Mouse (Mus musculus): ENCODE measurements at regions not wholly inside any gene's neighbourhood (a gene's known extent, or its start where the extent isn't known, plus 50 kb on each side); places are given as distances from the start of the nearest gene placed in this dataset.

DNA sequence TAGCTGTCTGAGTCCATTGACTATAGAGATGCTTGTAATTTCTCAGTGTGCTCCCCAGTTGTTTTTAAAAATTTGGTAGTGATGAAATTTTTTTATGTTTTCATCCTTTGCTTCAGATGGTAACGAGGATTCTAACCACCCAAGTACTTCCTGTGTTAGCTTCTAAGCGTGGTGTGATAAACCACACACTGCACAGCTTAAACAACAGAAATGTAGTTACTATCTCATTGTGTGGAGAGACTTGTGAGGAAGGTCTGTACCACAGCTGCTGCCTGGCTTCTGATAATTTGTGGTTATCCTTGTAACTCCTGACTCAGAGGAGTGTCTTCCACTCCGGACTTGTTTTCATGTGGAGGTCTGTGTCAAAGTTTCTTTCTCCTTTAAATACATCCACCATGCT lies 102.3 kb downstream of the Aldh8a1 start:
- H3K4me3 ChIP-seq (replicated peaks; ENCODE audit: low read depth, low read length), result no peak overlapping the region
- H3K4me1 ChIP-seq (replicated peaks; ENCODE audit: insufficient read depth, low read length), result no peaks in the 10 kb centered on the region
- WGBS, result 82% methylated on average over 3 of the region's 3 CpGs
- no peak for TF ChIP-seq CTCF (IDR thresholded peaks at IDR 0.05; ENCODE audit: low read depth)
- no peak overlapping the region for H3K9ac ChIP-seq (ENCODE audit: low read depth, low read length)
- H3K27ac ChIP-seq, result no peak overlapping the region
- H3K27me3 ChIP-seq (ENCODE audit: insufficient read depth, low read length), result no peaks in the 10 kb centered on the region
- DNase-seq (ENCODE audit: low spot score) (no peak), ATAC-seq (replicated peaks; ENCODE audit: low FRiP score, low read depth) (no peak)
- H3K4me2 ChIP-seq (ENCODE audit: low read length), result no peak overlapping the region
- H3K9me3 ChIP-seq (replicated peaks; ENCODE audit: low read length), result no peaks in the 10 kb centered on the region
- no peaks in the 10 kb centered on the region for H3K36me3 ChIP-seq (ENCODE audit: insufficient read depth, low read length)

DNA sequence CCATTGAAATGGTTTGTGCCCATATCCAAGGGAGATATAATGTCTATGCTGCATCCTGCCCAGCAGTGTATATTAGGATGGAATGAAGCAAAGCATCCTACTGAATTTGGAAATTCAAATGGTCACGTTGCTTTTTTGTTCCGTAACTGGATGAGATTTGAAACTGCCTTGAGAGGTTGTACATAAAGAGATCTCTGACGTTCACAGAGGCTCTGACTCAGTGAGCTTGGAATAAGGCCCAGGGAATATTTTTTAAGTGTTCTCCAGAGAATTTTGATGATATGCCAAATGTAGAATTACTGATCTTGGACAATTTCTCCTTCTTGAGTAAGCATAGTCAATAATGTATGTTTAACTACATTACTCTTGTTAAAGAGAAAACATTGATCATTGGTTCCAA lies 104.2 kb downstream of the Aldh8a1 start:
- Histone ChIP-seq H3K27ac (no peak overlapping the region), H3K4me2 (ENCODE audit: low read length) (no peak overlapping the region), H3K27me3 (ENCODE audit: insufficient read depth, low read length) (no peaks in the 10 kb centered on the region), H3K9me3 (replicated peaks; ENCODE audit: low read length) (no peaks in the 10 kb centered on the region), H3K9ac (ENCODE audit: low read depth, low read length) (no peak overlapping the region), H3K4me3 (replicated peaks; ENCODE audit: low read depth, low read length) (no peak overlapping the region), H3K4me1 (replicated peaks; ENCODE audit: insufficient read depth, low read length) (no peaks in the 10 kb centered on the region), H3K36me3 (ENCODE audit: insufficient read depth, low read length) (no peaks in the 10 kb centered on the region)
- no peak for TF ChIP-seq CTCF (IDR thresholded peaks at IDR 0.05; ENCODE audit: low read depth)
- 90% methylated on average over 3 of the region's 3 CpGs for WGBS
- no peak for DNase-seq (ENCODE audit: low spot score)
- ATAC-seq (replicated peaks; ENCODE audit: low FRiP score, low read depth), result no peak

DNA sequence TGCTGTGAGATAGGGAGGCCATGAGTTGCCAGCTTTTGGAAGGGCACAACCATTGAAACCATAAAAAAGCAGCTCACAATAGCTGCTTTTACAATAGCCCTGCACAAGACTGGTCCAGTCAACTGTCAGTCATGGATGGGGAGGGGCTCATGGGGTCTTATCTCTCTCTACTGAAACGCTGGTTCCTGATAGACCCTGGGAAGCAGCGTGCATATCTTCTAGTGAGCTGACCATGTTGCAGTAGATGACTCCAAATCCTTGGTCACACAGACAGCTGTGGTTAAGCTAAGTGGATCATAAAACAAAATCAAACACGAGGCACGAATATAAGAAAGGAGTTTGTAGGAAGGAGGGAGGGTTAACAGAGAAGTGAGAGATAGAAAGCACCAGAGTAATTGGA lies 105.0 kb downstream of the Aldh8a1 start:
- Histone ChIP-seq H3K9me3 (replicated peaks; ENCODE audit: low read length) (no peaks in the 10 kb centered on the region), H3K9ac (ENCODE audit: low read depth, low read length) (no peak overlapping the region), H3K4me3 (replicated peaks; ENCODE audit: low read depth, low read length) (no peak overlapping the region), H3K27ac (no peak overlapping the region), H3K36me3 (ENCODE audit: insufficient read depth, low read length) (no peaks in the 10 kb centered on the region), H3K27me3 (ENCODE audit: insufficient read depth, low read length) (no peaks in the 10 kb centered on the region), H3K4me1 (replicated peaks; ENCODE audit: insufficient read depth, low read length) (no peaks in the 10 kb centered on the region), H3K4me2 (ENCODE audit: low read length) (no peak overlapping the region)
- ATAC-seq (replicated peaks; ENCODE audit: low FRiP score, low read depth) (no peak), DNase-seq (ENCODE audit: low spot score) (no peak)
- TF ChIP-seq CTCF (IDR thresholded peaks at IDR 0.05; ENCODE audit: low read depth), result no peak
- 71% methylated on average over 4 of the region's 4 CpGs for WGBS

DNA sequence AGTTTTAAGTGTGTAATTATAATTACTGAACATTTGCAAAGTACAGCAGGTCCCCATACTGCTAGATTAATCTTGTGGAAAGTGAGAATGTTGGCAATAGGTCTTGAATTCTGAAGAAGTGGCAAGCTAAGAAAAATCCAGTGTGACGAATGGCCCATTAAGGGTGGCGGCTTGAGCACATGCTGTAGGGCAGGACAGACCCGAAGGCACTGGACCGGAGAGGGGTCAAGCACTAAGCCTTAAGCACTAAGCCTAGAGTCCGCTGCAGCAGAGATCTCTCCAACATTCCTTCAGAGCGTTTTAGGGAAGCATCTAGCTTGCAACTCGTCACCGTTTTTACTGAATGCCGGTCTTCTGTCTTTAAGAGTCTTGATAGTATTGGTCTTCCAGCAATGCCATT lies 105.6 kb downstream of the Aldh8a1 start:
- no peak for TF ChIP-seq CTCF (IDR thresholded peaks at IDR 0.05; ENCODE audit: low read depth)
- Histone ChIP-seq H3K27me3 (ENCODE audit: insufficient read depth, low read length) (no peaks in the 10 kb centered on the region), H3K36me3 (ENCODE audit: insufficient read depth, low read length) (no peaks in the 10 kb centered on the region), H3K4me1 (replicated peaks; ENCODE audit: insufficient read depth, low read length) (no peaks in the 10 kb centered on the region), H3K9ac (ENCODE audit: low read depth, low read length) (no peak overlapping the region), H3K9me3 (replicated peaks; ENCODE audit: low read length) (no peaks in the 10 kb centered on the region), H3K4me2 (ENCODE audit: low read length) (no peak overlapping the region), H3K27ac (no peak overlapping the region), H3K4me3 (replicated peaks; ENCODE audit: low read depth, low read length) (no peak overlapping the region)
- 51% methylated on average over 9 of the region's 9 CpGs for WGBS
- no peak for DNase-seq (ENCODE audit: low spot score)
- ATAC-seq (replicated peaks; ENCODE audit: low FRiP score, low read depth), result 0 out of 2 replicates have a peak, but pooled peaks have one; percentile 54

DNA sequence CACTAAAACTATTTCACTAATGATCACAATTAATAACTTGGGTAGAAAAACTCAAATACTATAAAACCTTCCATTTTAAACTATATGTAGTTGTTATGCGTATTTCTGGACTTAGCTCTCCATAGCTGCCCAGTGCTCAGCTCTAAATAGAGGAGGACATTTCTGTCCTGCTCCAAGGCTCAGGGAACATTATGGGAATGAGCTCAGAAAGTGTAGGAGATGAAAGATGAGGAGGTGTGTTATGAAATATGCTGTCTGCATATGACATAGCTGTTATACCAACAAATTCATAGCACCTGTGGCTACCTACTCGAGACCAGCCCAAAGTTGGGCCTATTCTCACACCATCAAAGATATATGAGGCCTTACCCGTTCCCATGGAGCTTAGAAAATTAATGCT lies 106.3 kb downstream of the Aldh8a1 start:
- DNase-seq (ENCODE audit: low spot score) (no peak), ATAC-seq (replicated peaks; ENCODE audit: low FRiP score, low read depth) (no peak)
- H3K27me3 ChIP-seq (ENCODE audit: insufficient read depth, low read length), result no peaks in the 10 kb centered on the region
- no peak overlapping the region for H3K4me3 ChIP-seq (replicated peaks; ENCODE audit: low read depth, low read length)
- 89% methylated on average over 3 of the region's 3 CpGs for WGBS
- H3K4me2 ChIP-seq (ENCODE audit: low read length), result no peak overlapping the region
- H3K27ac ChIP-seq, result no peak overlapping the region
- H3K9ac ChIP-seq (ENCODE audit: low read depth, low read length), result no peak overlapping the region
- H3K9me3 ChIP-seq (replicated peaks; ENCODE audit: low read length), result no peaks in the 10 kb centered on the region
- no peaks in the 10 kb centered on the region for H3K36me3 ChIP-seq (ENCODE audit: insufficient read depth, low read length)
- no peak for TF ChIP-seq CTCF (IDR thresholded peaks at IDR 0.05; ENCODE audit: low read depth)
- no peaks in the 10 kb centered on the region for H3K4me1 ChIP-seq (replicated peaks; ENCODE audit: insufficient read depth, low read length)

DNA sequence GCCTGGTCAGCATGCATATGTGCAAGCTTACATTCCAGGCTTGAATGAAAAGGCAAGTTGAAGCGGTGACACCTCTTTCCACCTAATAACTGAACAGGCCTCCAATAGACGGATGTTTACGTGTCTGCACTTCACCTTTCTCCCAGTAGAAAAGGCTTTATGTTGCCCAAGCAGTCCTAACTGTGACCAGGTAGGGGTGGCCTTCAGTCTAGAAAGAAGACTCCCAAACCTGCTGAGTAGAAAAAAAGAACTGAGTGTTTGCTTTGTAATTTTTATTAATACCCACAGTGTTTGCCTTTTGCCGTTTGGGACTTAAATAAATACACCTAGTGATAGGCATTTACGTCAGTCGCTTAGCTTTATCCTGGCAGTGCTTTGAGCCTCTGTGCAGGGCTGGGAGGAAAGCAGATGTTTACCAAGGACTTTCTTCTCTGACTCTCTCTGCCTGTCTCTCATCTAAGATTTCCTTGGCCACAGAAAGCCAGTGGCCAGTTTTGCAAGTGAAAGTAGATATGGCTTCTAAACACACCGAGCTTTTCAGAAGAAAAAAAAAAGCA lies 104.5 kb upstream of the 1700020N01Rik start:
- Histone ChIP-seq H3K27ac (no peak overlapping the region), H3K27me3 (ENCODE audit: insufficient read depth, low read length) (no peaks in the 10 kb centered on the region), H3K4me3 (replicated peaks; ENCODE audit: low read depth, low read length) (no peak overlapping the region), H3K36me3 (ENCODE audit: insufficient read depth, low read length) (no peaks in the 10 kb centered on the region), H3K4me2 (ENCODE audit: low read length) (no peak overlapping the region), H3K9ac (ENCODE audit: low read depth, low read length) (no peak overlapping the region), H3K9me3 (replicated peaks; ENCODE audit: low read length) (no peaks in the 10 kb centered on the region), H3K4me1 (replicated peaks; ENCODE audit: insufficient read depth, low read length) (no peaks in the 10 kb centered on the region)
- no peak for TF ChIP-seq CTCF (IDR thresholded peaks at IDR 0.05; ENCODE audit: low read depth)
- WGBS, result 77% methylated on average over 7 of the region's 7 CpGs
- no peak for DNase-seq (ENCODE audit: low spot score)
- ATAC-seq (replicated peaks; ENCODE audit: low FRiP score, low read depth), result no peak

DNA sequence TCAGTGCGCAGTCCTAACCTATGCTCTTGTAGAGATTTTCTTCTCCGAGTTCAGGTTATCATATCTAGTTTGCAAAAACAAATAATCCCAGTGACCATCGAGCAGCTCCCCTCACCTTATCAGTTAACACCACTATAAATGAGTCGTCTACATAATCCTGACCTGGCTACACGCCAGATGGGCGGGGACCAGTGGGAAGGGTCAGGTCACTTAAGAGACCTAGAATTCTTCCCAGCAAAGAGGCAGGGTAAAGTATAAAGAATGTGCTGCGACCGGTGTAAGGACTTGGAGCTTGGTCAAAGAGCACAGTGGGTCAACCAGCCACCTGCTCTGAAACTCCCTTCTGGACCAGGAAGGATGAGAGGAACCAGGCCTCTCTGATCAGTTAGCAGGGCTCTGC lies 102.0 kb upstream of the 1700020N01Rik start:
- no peak for TF ChIP-seq CTCF (IDR thresholded peaks at IDR 0.05; ENCODE audit: low read depth)
- no peak overlapping the region for H3K4me2 ChIP-seq (ENCODE audit: low read length)
- no peaks in the 10 kb centered on the region for H3K9me3 ChIP-seq (replicated peaks; ENCODE audit: low read length)
- H3K36me3 ChIP-seq (ENCODE audit: insufficient read depth, low read length), result no peaks in the 10 kb centered on the region
- 40% methylated on average over 8 of the region's 8 CpGs for WGBS
- 0 out of 2 replicates have a peak, but pooled peaks have one; percentile 33 for ATAC-seq (replicated peaks; ENCODE audit: low FRiP score, low read depth)
- H3K9ac ChIP-seq (ENCODE audit: low read depth, low read length), result no peak overlapping the region
- H3K27me3 ChIP-seq (ENCODE audit: insufficient read depth, low read length), result no peaks in the 10 kb centered on the region
- no peak overlapping the region for H3K27ac ChIP-seq
- H3K4me3 ChIP-seq (replicated peaks; ENCODE audit: low read depth, low read length), result no peak overlapping the region
- H3K4me1 ChIP-seq (replicated peaks; ENCODE audit: insufficient read depth, low read length), result no peaks in the 10 kb centered on the region
- DNase-seq (ENCODE audit: low spot score), result peak; percentile 13
